Mouse (Mus musculus) MEL (cell line): ENCODE data around the gene 4933405L10Rik. TPM values are rescaled to one million over a fixed set of nuclear protein-coding genes. Genes with fewer than 3 reads are reported as not detected.

Experiments
- DNase-seq: peaks from one replicate; pipeline ENCODE4 v3.0.0; 2011; ENCODE audit warnings: low read depth, low spot score
- H3K27ac ChIP-seq: 2 replicates; pipeline ENCODE4 v1.5.1; 2012; ENCODE audit warnings: low read depth, mild to moderate bottlenecking, control low read depth, low read length, moderate library complexity; ENCODE audit not compliant: control insufficient read depth
- H3K27me3 ChIP-seq, 2 experiments: fragments of 150-350 bp in 1 of 2; sonication (generic) in 1 of 2; 2 replicates each; pipeline ENCODE4 v1.6.1; 2012; ENCODE audit warnings: low read length in 2 of 2, mild to moderate bottlenecking in 2 of 2, improper control_type of control experiment in 1 of 2, moderate library complexity in 1 of 2; ENCODE audit not compliant: insufficient read depth in 2 of 2, control insufficient read depth in 1 of 2
- H3K36me3 ChIP-seq, 2 experiments: 2 replicates each; pipeline ENCODE4 v1.6.1; 2012 to 2014; ENCODE audit warnings: low read length in 2 of 2, improper control_type of control experiment in 1 of 2, inconsistent platforms in 1 of 2, mild to moderate bottlenecking in 1 of 2; ENCODE audit not compliant: insufficient read depth in 2 of 2, control insufficient read depth in 1 of 2
- H3K4me1 ChIP-seq, 2 experiments: fragments of 150-350 bp in 1 of 2; sonication (generic) in 1 of 2; 2 replicates each; pipeline ENCODE4 v1.6.1; 2012; ENCODE audit warnings: low read length in 2 of 2, improper control_type of control experiment in 1 of 2, mild to moderate bottlenecking in 1 of 2; ENCODE audit not compliant: insufficient read depth in 2 of 2, control insufficient read depth in 1 of 2
- H3K4me3 ChIP-seq, 2 experiments: fragments of 150-350 bp in 1 of 2; sonication (generic) in 1 of 2; 2 replicates each; pipeline ENCODE4 v1.5.1; 2012; ENCODE audit warnings: low read depth in 2 of 2, low read length in 2 of 2, mild to moderate bottlenecking in 2 of 2, moderate library complexity in 2 of 2, control low read depth in 1 of 2, improper control_type of control experiment in 1 of 2; ENCODE audit not compliant: control insufficient read depth in 1 of 2, insufficient read depth in 1 of 2
- H3K79me2 ChIP-seq: 2 replicates; pipeline ENCODE4 v1.6.1; 2012; ENCODE audit warnings: mild to moderate bottlenecking, low read length, moderate library complexity; ENCODE audit not compliant: control insufficient read depth, poor library complexity, insufficient read depth
- H3K9ac ChIP-seq: 2 replicates; pipeline ENCODE4 v1.6.1; 2012; ENCODE audit warnings: low read depth, mild to moderate bottlenecking, control low read depth, low read length, moderate library complexity; ENCODE audit not compliant: control insufficient read depth, poor library complexity, severe bottlenecking
- H3K9me3 ChIP-seq: fragments of 150-350 bp; sonication (generic); replicated peaks from 2 replicates; pipeline ENCODE4 v1.6.1; 2012; ENCODE audit warnings: mild to moderate bottlenecking, low read length, improper control_type of control experiment, moderate library complexity; ENCODE audit not compliant: insufficient read depth
- CTCF ChIP-seq, 3 experiments: IDR thresholded peaks in 2 of 3; conservative IDR thresholded peaks in 1 of 3; 2 replicates each; pipeline ENCODE4 v1.5.1; 2011 to 2012; ENCODE audit warnings: low read length in 3 of 3, low read depth in 2 of 3, mild to moderate bottlenecking in 2 of 3, improper control_type of control experiment in 1 of 3, inconsistent platforms in 1 of 3, mixed read lengths in 1 of 3, moderate library complexity in 1 of 3; ENCODE audit not compliant: control insufficient read depth in 1 of 3, insufficient read depth in 1 of 3, poor library complexity in 1 of 3, severe bottlenecking in 1 of 3
- ELF1 ChIP-seq: IDR thresholded peaks from 2 replicates; pipeline ENCODE4 v1.6.1; 2014; ENCODE audit warnings: low read depth, mild to moderate bottlenecking, inconsistent platforms, low read length, improper control_type of control experiment, moderate library complexity
- EP300 ChIP-seq, 2 experiments: IDR thresholded peaks; 2 replicates each; pipeline ENCODE4 v1.6.1; 2011; ENCODE audit warnings: improper control_type of control experiment in 2 of 2, low read length in 2 of 2, low read depth in 1 of 2, mild to moderate bottlenecking in 1 of 2
- GABPA ChIP-seq: IDR thresholded peaks from 2 replicates; pipeline ENCODE4 v1.6.1; 2012; ENCODE audit warnings: low read depth, mild to moderate bottlenecking, inconsistent platforms, low read length, improper control_type of control experiment, moderate library complexity
- GATA1 ChIP-seq: IDR thresholded peaks from 2 replicates; pipeline ENCODE4 v1.6.1; 2011; ENCODE audit warnings: low read depth, low read length, improper control_type of control experiment
- MAFK ChIP-seq: IDR thresholded peaks from 2 replicates; pipeline ENCODE4 v1.6.1; 2011; ENCODE audit warnings: low read depth, mild to moderate bottlenecking, low read length, improper control_type of control experiment, borderline replicate concordance
- MAX ChIP-seq: IDR thresholded peaks from 2 replicates; pipeline ENCODE4 v1.6.1; 2011; ENCODE audit warnings: low read length, improper control_type of control experiment
- MAZ ChIP-seq: IDR thresholded peaks from 2 replicates; pipeline ENCODE4 v1.6.1; 2012; ENCODE audit warnings: low read depth, mild to moderate bottlenecking, inconsistent platforms, low read length, improper control_type of control experiment
- NELFE ChIP-seq: IDR thresholded peaks from 2 replicates; pipeline ENCODE4 v1.6.1; 2011; ENCODE audit warnings: low read depth, low read length, improper control_type of control experiment
- POLR2A ChIP-seq, 2 experiments: IDR thresholded peaks; 2 replicates each; pipeline ENCODE4 v1.6.1; 2011 to 2012; ENCODE audit warnings: low read length in 2 of 2, mild to moderate bottlenecking in 2 of 2, control low read depth in 1 of 2, improper control_type of control experiment in 1 of 2, low read depth in 1 of 2, moderate library complexity in 1 of 2; ENCODE audit not compliant: control insufficient read depth in 1 of 2, insufficient read depth in 1 of 2, poor library complexity in 1 of 2
- POLR2AphosphoS2 ChIP-seq: IDR thresholded peaks from 2 replicates; pipeline ENCODE4 v1.6.1; 2011; ENCODE audit warnings: low read length, improper control_type of control experiment
- RAD21 ChIP-seq: IDR thresholded peaks from 2 replicates; pipeline ENCODE4 v1.6.1; 2011; ENCODE audit warnings: mild to moderate bottlenecking, low read depth, low read length, improper control_type of control experiment
- RCOR1 ChIP-seq: IDR thresholded peaks from 2 replicates; pipeline ENCODE4 v1.6.1; 2012; ENCODE audit warnings: low read depth, mild to moderate bottlenecking, inconsistent platforms, low read length, improper control_type of control experiment
- SIN3A ChIP-seq: IDR thresholded peaks from 2 replicates; pipeline ENCODE4 v1.6.1; 2012; ENCODE audit warnings: low read length, improper control_type of control experiment, inconsistent platforms
- SMC3 ChIP-seq: IDR thresholded peaks from 2 replicates; pipeline ENCODE4 v1.6.1; 2011; ENCODE audit warnings: low read depth, low read length, improper control_type of control experiment
- TAL1 ChIP-seq: IDR thresholded peaks from 2 replicates; pipeline ENCODE4 v1.6.1; 2012; ENCODE audit warnings: mild to moderate bottlenecking, inconsistent platforms, low read length, moderate library complexity, mixed read lengths
- TBP ChIP-seq: IDR thresholded peaks from 2 replicates; pipeline ENCODE4 v1.8.0; 2011; ENCODE audit warnings: low read depth, low read length, improper control_type of control experiment
- USF1 ChIP-seq: IDR thresholded peaks from 2 replicates; pipeline ENCODE4 v1.6.1; 2014; ENCODE audit warnings: low read depth, mild to moderate bottlenecking, inconsistent platforms, low read length, improper control_type of control experiment, moderate library complexity
- USF2 ChIP-seq, 2 experiments: IDR thresholded peaks; 2 replicates each; pipeline ENCODE4 v1.6.1; 2011 to 2012; ENCODE audit warnings: improper control_type of control experiment in 2 of 2, low read length in 2 of 2, borderline replicate concordance in 1 of 2, inconsistent platforms in 1 of 2, low read depth in 1 of 2, mild to moderate bottlenecking in 1 of 2; ENCODE audit not compliant: insufficient read depth in 1 of 2
- ZC3H11A ChIP-seq: IDR thresholded peaks from 2 replicates; pipeline ENCODE4 v1.6.1; 2012; ENCODE audit warnings: low read depth, mild to moderate bottlenecking, inconsistent platforms, low read length, improper control_type of control experiment
- polyA plus RNA-seq, 2 experiments: library from polyadenylated mRNA; stranded (reverse) in 1 of 2; unstranded in 1 of 2; fragments of >175 nt in 1 of 2; fragments of >200 nt in 1 of 2; gene quantifications; 2 replicates each; pipeline versions ENCODE4 v1.2.1 to v1.2.4; 2012; ENCODE audit warnings: low replicate concordance in 2 of 2, low read depth in 1 of 2; ENCODE audit not compliant: insufficient read length in 2 of 2, insufficient read depth in 1 of 2, missing spikeins in 1 of 2
- total RNA-seq: library from RNA; depleted of rRNA; stranded (reverse); fragments of 300-350 nt; gene quantifications from 2 replicates; pipeline ENCODE4 v1.2.3, GENCODE M21; 2012

The 4933405L10Rik gene
- total and polyA plus RNA-seq, 3 experiments, result 0.23 to 0.42 TPM; not detected in 1

DNA sequence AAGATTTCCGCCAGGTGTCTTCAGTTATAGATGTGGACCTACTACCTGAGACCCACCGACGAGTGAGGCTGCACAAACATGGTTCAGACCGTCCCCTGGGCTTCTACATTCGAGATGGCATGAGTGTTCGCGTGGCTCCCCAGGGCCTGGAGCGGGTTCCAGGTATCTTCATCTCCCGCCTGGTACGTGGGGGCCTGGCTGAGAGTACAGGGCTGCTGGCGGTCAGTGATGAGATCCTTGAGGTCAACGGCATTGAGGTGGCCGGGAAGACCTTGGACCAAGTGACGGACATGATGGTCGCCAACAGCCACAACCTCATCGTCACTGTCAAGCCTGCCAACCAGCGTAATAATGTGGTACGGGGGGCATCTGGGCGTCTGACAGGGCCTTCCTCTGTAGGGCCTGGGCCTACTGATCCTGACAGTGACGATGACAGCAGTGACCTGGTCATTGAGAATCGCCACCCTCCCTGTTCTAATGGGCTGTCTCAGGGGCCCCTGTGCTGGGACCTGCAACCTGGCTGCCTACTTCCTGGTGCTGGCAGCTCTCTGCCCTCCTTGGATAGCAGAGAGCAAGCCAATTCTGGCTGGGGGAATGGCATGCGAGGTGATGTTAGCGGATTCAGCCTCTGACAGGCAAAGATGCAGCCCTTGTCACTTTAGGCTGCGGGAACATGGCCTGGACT, 4.6 kb upstream of the 4933405L10Rik start:
- H3K9ac ChIP-seq, result no peak overlapping the region
- DNase-seq, result no peak
- H3K27ac ChIP-seq, result no peak overlapping the region
- H3K4me3 ChIP-seq, result no peak overlapping the region
- no peaks in the 10 kb centered on the region for H3K27me3 ChIP-seq
- no peak for TF ChIP-seq CTCF (IDR thresholded peaks at IDR 0.05 in 2 of 3, conservative IDR thresholded peaks at IDR 0.05 in 1 of 3; ENCODE audit: control insufficient read depth in 1 of 3, insufficient read depth in 1 of 3, low read depth in 2 of 3, low read length in 3 of 3, poor library complexity in 1 of 3, severe bottlenecking in 1 of 3)
- TF ChIP-seq EP300 (IDR thresholded peaks at IDR 0.05; ENCODE audit: low read depth in 1 of 2, low read length in 2 of 2), result no peak
- TF ChIP-seq POLR2A (IDR thresholded peaks at IDR 0.05; ENCODE audit: control insufficient read depth in 1 of 2, insufficient read depth in 1 of 2, low read depth in 1 of 2, low read length in 2 of 2, poor library complexity in 1 of 2), result no peak
- TF ChIP-seq USF2 (IDR thresholded peaks at IDR 0.05; ENCODE audit: borderline replicate concordance in 1 of 2, insufficient read depth in 1 of 2, low read depth in 1 of 2, low read length in 2 of 2), result no peak
- no peak for TF ChIP-seq POLR2AphosphoS2
- no peak for TF ChIP-seq RAD21
- no peak for TF ChIP-seq GATA1
- TF ChIP-seq ELF1, result no peak
- TF ChIP-seq ZC3H11A, result no peak
- TF ChIP-seq RCOR1, result no peak
- TF ChIP-seq TAL1, result no peak
- TF ChIP-seq TBP, result no peak
- TF ChIP-seq MAZ, result no peak
- peaks cover 0 to 11% of the 10 kb centered on the region in 2 experiments; a peak in 2 of 4 replicates for H3K36me3 ChIP-seq
- peaks cover 5 to 15% of the 10 kb centered on the region in 2 experiments; a peak in 3 of 4 replicates for H3K4me1 ChIP-seq
- H3K9me3 ChIP-seq, result no peaks in the 10 kb centered on the region
- peaks cover 17% of the 10 kb centered on the region for H3K79me2 ChIP-seq

- Histone ChIP-seq H3K27me3 (no peaks in the 10 kb centered on the region), H3K27ac (no peak overlapping the region)
- no peak for TF ChIP-seq TAL1
- TF ChIP-seq MAFK, result no peak
- TF ChIP-seq NELFE, result no peak
- TF ChIP-seq GABPA, result no peak
- TF ChIP-seq SMC3, result no peak
- no peak for TF ChIP-seq RAD21
- no peak for TF ChIP-seq MAX
- no peak for TF ChIP-seq SIN3A
- TF ChIP-seq USF1, result no peak
- TF ChIP-seq, all 39 proteins: peak for 0
- Histone ChIP-seq H3K4me1 (peaks cover 5 to 19% of the 10 kb centered on the region in 2 experiments; a peak in 3 of 4 replicates), H3K9ac (no peak overlapping the region), H3K4me3 (no peak overlapping the region), H3K9me3 (no peaks in the 10 kb centered on the region), H3K36me3 (peaks cover 0 to 11% of the 10 kb centered on the region in 2 experiments; a peak in 2 of 4 replicates), H3K79me2 (peaks cover 18% of the 10 kb centered on the region)
- DNase-seq, result no peak
Observed at GRCm38 (mm10) chr8:105704146-105704812, 3.2 kb upstream of the 4933405L10Rik start.
